Mouse (Mus musculus): ENCODE measurements around the gene Slamf1.

Gene Slamf1

GRCm38 (mm10) chr1:171766898-171767297 is at the start of gene Slamf1:
Slamf1 (plus strand) TSS chr1:171767127.
- DNase-seq (ENCODE audit: low spot score in 2 of 2) = no peak

GRCm38 (mm10) chr1:171731195-171731594 is 35.7 kb upstream of the Slamf1 start:
- no peak for DNase-seq (ENCODE audit: low spot score in 2 of 2)

DNA sequence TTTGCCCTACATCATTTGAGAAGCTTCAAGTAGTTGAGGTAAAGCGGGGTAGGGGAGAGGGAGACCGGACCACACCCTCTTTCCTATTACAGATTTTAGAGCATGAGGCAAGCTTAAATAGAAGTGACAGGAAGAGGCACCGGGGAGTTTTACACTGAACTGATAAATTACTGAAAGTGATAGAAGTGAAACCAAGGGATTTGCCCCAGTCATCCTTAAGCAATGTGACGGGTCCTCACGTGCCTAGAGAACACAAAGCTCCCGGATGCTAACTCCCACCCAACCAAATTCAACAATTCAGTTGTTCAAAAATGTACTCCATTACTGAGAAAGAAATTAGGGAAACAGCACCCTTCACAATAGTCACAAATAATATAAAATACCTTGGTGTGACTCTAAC is 32.0 kb upstream of the Slamf1 start:
- no peak for DNase-seq (ENCODE audit: low spot score in 2 of 2)

GRCm38 (mm10) chr1:171748127-171748969 is 18.6 kb upstream of the Slamf1 start:
- DNase-seq (ENCODE audit: low spot score in 2 of 2) = no peak

- DNase-seq (ENCODE audit: low spot score in 2 of 2) = no peak
These were observed 5.0 kb upstream of the Slamf1 start for GRCm38 (mm10) chr1:171761853-171762448.

GRCm38 (mm10) chr1:171770996-171771395 is 4.1 kb downstream of the Slamf1 start:
- no peak for DNase-seq (ENCODE audit: low spot score in 2 of 2)

- DNase-seq (ENCODE audit: low spot score in 2 of 2) = no peak
These were observed 5.3 kb downstream of the Slamf1 start for GRCm38 (mm10) chr1:171772121-171772735.

- no peak for DNase-seq (ENCODE audit: low spot score in 2 of 2)
These were observed 6.5 kb downstream of the Slamf1 start for GRCm38 (mm10) chr1:171773232-171773989.

GRCm38 (mm10) chr1:171774266-171774665 is 7.3 kb downstream of the Slamf1 start:
- DNase-seq (ENCODE audit: low spot score in 2 of 2) = no peak

DNA sequence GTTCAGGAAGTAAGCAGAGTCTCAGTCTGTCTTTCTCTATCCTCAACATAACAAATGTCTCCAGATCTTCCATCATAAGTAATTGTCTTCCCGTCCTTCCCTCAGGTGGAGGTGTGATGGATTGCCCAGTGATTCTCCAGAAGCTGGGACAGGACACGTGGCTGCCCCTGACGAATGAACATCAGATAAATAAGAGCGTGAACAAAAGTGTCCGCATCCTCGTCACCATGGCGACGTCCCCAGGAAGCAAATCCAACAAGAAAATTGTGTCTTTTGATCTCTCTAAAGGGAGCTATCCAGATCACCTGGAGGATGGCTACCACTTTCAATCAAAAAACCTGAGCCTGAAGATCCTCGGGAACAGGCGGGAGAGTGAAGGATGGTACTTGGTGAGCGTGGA is 7.8 kb downstream of the Slamf1 start:
- no peak for DNase-seq (ENCODE audit: low spot score in 2 of 2)

- DNase-seq (ENCODE audit: low spot score in 2 of 2) = no peak
These were observed 8.9 kb downstream of the Slamf1 start for GRCm38 (mm10) chr1:171775781-171776180.

DNA sequence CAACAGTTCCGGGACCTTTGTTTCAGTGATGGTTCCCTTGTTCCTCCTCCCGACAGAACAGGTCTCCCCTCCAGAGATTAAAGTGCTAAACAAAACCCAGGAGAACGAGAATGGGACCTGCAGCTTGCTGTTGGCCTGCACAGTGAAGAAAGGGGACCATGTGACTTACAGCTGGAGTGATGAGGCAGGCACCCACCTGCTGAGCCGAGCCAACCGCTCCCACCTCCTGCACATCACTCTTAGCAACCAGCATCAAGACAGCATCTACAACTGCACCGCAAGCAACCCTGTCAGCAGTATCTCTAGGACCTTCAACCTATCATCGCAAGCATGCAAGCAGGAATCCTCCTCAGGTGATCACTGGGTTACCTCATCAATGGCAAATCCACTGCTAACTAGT is 10.1 kb downstream of the Slamf1 start:
- no peak for DNase-seq (ENCODE audit: low spot score in 2 of 2)

GRCm38 (mm10) chr1:171782287-171782915 is 15.5 kb downstream of the Slamf1 start:
- DNase-seq (ENCODE audit: low spot score in 2 of 2) = no peak

GRCm38 (mm10) chr1:171785871-171786270 is 18.9 kb downstream of the Slamf1 start:
- DNase-seq (ENCODE audit: low spot score in 2 of 2) = no peak

- no peak for DNase-seq (ENCODE audit: low spot score in 2 of 2)
These were observed 20.5 kb downstream of the Slamf1 start for GRCm38 (mm10) chr1:171787281-171788015.

GRCm38 (mm10) chr1:171788461-171789283 is 21.7 kb downstream of the Slamf1 start:
- no peak for DNase-seq (ENCODE audit: low spot score in 2 of 2)

- DNase-seq (ENCODE audit: low spot score in 2 of 2) = no peak
These were observed 22.5 kb downstream of the Slamf1 start for GRCm38 (mm10) chr1:171789407-171789806.

- no peak for DNase-seq (ENCODE audit: low spot score in 2 of 2)
These were observed 24.6 kb downstream of the Slamf1 start for GRCm38 (mm10) chr1:171791491-171791890.

GRCm38 (mm10) chr1:171796185-171796584 is 29.3 kb downstream of the Slamf1 start:
- no peak for DNase-seq (ENCODE audit: low spot score in 2 of 2)

- no peak for DNase-seq (ENCODE audit: low spot score in 2 of 2)
These were observed 30.9 kb downstream of the Slamf1 start for GRCm38 (mm10) chr1:171797840-171798239.

Measured in heart, adult 9 months (tissue).